Mouse (Mus musculus): ENCODE measurements around the gene Clec16a. TPM values are rescaled to one million over a fixed set of nuclear protein-coding genes. Genes with fewer than 3 reads are reported as not detected.

Clec16a gene
- polyA plus RNA-seq, 1 experiment from 2014 or later = 34.7 TPM

GRCm38 (mm10) chr16:10783152-10783434 lies 238.0 kb downstream of the Clec16a start:
- H3K4me1 ChIP-seq = peaks cover 59% of the 10 kb centered on the region
- no peak for ATAC-seq (replicated peaks; ENCODE audit: low FRiP score)
- 39% methylated on average over 1 of the region's 1 CpGs for WGBS
- H3K9ac ChIP-seq = peak overlapping the region; percentile 0; the same call in 1 of the 2 replicates
- H3K36me3 ChIP-seq = no peaks in the 10 kb centered on the region
- H3K27ac ChIP-seq = no peak overlapping the region
- no peaks in the 10 kb centered on the region for H3K9me3 ChIP-seq (replicated peaks)
- peak overlapping the region; percentile 97 for H3K4me2 ChIP-seq
- H3K4me3 ChIP-seq (replicated peaks) = peak overlapping the region; percentile 79; the same call in 1 of the 2 replicates
- no peaks in the 10 kb centered on the region for H3K27me3 ChIP-seq

GRCm38 (mm10) chr16:10783451-10783850 lies 238.3 kb downstream of the Clec16a start:
- Histone ChIP-seq H3K4me3 (replicated peaks) (peak overlapping the region; percentile 79), H3K36me3 (no peaks in the 10 kb centered on the region), H3K4me2 (peak overlapping the region; percentile 97), H3K27me3 (no peaks in the 10 kb centered on the region), H3K9me3 (replicated peaks) (no peaks in the 10 kb centered on the region), H3K9ac (no peak overlapping the region), H3K4me1 (peaks cover 62% of the 10 kb centered on the region), H3K27ac (no peak overlapping the region)
- WGBS = 62% methylated on average over 8 of the region's 8 CpGs
- ATAC-seq (replicated peaks; ENCODE audit: low FRiP score) = no peak

- 1% methylated on average over 81 of the region's 81 CpGs for WGBS
These were observed 239.0 kb downstream of the Clec16a start for GRCm38 (mm10) chr16:10783883-10784792.

GRCm38 (mm10) chr16:10784793-10785370 lies 239.7 kb downstream of the Clec16a start:
- Histone ChIP-seq H3K4me3 (replicated peaks) (peak overlapping the region; percentile 79), H3K27me3 (no peaks in the 10 kb centered on the region), H3K4me1 (peaks cover 63% of the 10 kb centered on the region), H3K36me3 (no peaks in the 10 kb centered on the region), H3K4me2 (peak overlapping the region; percentile 97), H3K27ac (peak overlapping the region; percentile 99), H3K9me3 (replicated peaks) (no peaks in the 10 kb centered on the region), H3K9ac (peak overlapping the region; percentile 75)
- peak; percentile 80 for ATAC-seq (replicated peaks; ENCODE audit: low FRiP score)
- 1% methylated on average over 43 of the region's 55 CpGs for whole genome bisulfite sequencing

More at GRCm38 (mm10) chr16:10783883-10784792, 239.0 kb downstream of the Clec16a start:
- peak overlapping the region; percentile 75 for H3K9ac ChIP-seq
- H3K9me3 ChIP-seq (replicated peaks) = no peaks in the 10 kb centered on the region
- H3K4me3 ChIP-seq (replicated peaks) = peak overlapping the region; percentile 79
- H3K4me1 ChIP-seq = peaks cover 63% of the 10 kb centered on the region
- H3K4me2 ChIP-seq = peak overlapping the region; percentile 97
- H3K27ac ChIP-seq = peak overlapping the region; percentile 99
- H3K36me3 ChIP-seq = no peaks in the 10 kb centered on the region
- ATAC-seq (replicated peaks; ENCODE audit: low FRiP score) = peak; percentile 6
- H3K27me3 ChIP-seq = no peaks in the 10 kb centered on the region

GRCm38 (mm10) chr16:10785371-10786231 lies 240.5 kb downstream of the Clec16a start, which contains the start of gene Socs1:
Gene Socs1, minus strand, starts transcription at chr16:10785536.
- WGBS = under 1% methylated on average over 58 of the region's 59 CpGs
- peak within 1 kb of the TSS; percentile 79 for H3K4me3 ChIP-seq (replicated peaks)
- no peaks in the 10 kb centered on the region for H3K9me3 ChIP-seq (replicated peaks)
- peak within 1 kb of the TSS; percentile 75 for H3K9ac ChIP-seq
- peak; percentile 87 for ATAC-seq (replicated peaks; ENCODE audit: low FRiP score)
- peak within 1 kb of the TSS; percentile 97 for H3K4me2 ChIP-seq
- no peaks in the 10 kb centered on the region for H3K36me3 ChIP-seq
- no peaks in the 10 kb centered on the region for H3K27me3 ChIP-seq
- peak within 1 kb of the TSS; percentile 99 for H3K27ac ChIP-seq
- peaks cover 60% of the 10 kb centered on the region for H3K4me1 ChIP-seq

GRCm38 (mm10) chr16:10786288-10786687 lies 241.1 kb downstream of the Clec16a start:
- Histone ChIP-seq H3K4me2 (peak overlapping the region; percentile 97), H3K4me1 (peaks cover 60% of the 10 kb centered on the region), H3K36me3 (no peaks in the 10 kb centered on the region), H3K27ac (peak overlapping the region; percentile 99), H3K9me3 (replicated peaks) (no peaks in the 10 kb centered on the region), H3K9ac (peak overlapping the region; percentile 75), H3K27me3 (no peaks in the 10 kb centered on the region), H3K4me3 (replicated peaks) (peak overlapping the region; percentile 79)
- peak; percentile 33 for ATAC-seq (replicated peaks; ENCODE audit: low FRiP score)
- WGBS = 2% methylated on average over 9 of the region's 9 CpGs

GRCm38 (mm10) chr16:10786782-10787547 lies 241.8 kb downstream of the Clec16a start:
- H3K27ac ChIP-seq = peak overlapping the region; percentile 99
- ATAC-seq (replicated peaks; ENCODE audit: low FRiP score) = no peak
- no peak overlapping the region for H3K4me3 ChIP-seq (replicated peaks)
- H3K27me3 ChIP-seq = no peaks in the 10 kb centered on the region
- H3K9ac ChIP-seq = no peak overlapping the region
- H3K4me1 ChIP-seq = peaks cover 54% of the 10 kb centered on the region
- H3K4me2 ChIP-seq = peak overlapping the region; percentile 97; the same call in 1 of the 2 replicates
- no peaks in the 10 kb centered on the region for H3K36me3 ChIP-seq
- WGBS = 55% methylated on average over 4 of the region's 4 CpGs
- H3K9me3 ChIP-seq (replicated peaks) = no peaks in the 10 kb centered on the region

- WGBS = 81% methylated on average over 7 of the region's 7 CpGs
- H3K4me2 ChIP-seq = no peak overlapping the region
- peaks cover 47% of the 10 kb centered on the region for H3K4me1 ChIP-seq
- H3K4me3 ChIP-seq (replicated peaks) = no peak overlapping the region
- no peaks in the 10 kb centered on the region for H3K9me3 ChIP-seq (replicated peaks)
- H3K27me3 ChIP-seq = no peaks in the 10 kb centered on the region
- peak overlapping the region; percentile 45; the same call in 1 of the 2 replicates for H3K27ac ChIP-seq
- ATAC-seq (replicated peaks; ENCODE audit: low FRiP score) = no peak
- no peaks in the 10 kb centered on the region for H3K36me3 ChIP-seq
- H3K9ac ChIP-seq = no peak overlapping the region
These were observed 242.5 kb downstream of the Clec16a start for GRCm38 (mm10) chr16:10787548-10788058.

GRCm38 (mm10) chr16:10788271-10788670 lies 243.1 kb downstream of the Clec16a start, which contains the start of gene Tnp2:
Gene Tnp2, minus strand, starts transcription at chr16:10788660.
- Histone ChIP-seq H3K4me1 (peaks cover 41% of the 10 kb centered on the region), H3K36me3 (no peaks in the 10 kb centered on the region), H3K27me3 (no peaks in the 10 kb centered on the region), H3K27ac (peak within 1 kb of the TSS; percentile 45; the same call in 1 of the 2 replicates), H3K4me3 (replicated peaks) (no peak within 1 kb of the TSS), H3K9me3 (replicated peaks) (no peaks in the 10 kb centered on the region), H3K4me2 (no peak within 1 kb of the TSS), H3K9ac (no peak within 1 kb of the TSS)
- no peak for ATAC-seq (replicated peaks; ENCODE audit: low FRiP score)
- WGBS = 42% methylated on average over 16 of the region's 16 CpGs

- Histone ChIP-seq H3K4me1 (peaks cover 36% of the 10 kb centered on the region), H3K4me2 (no peak overlapping the region), H3K9ac (no peak overlapping the region), H3K27me3 (no peaks in the 10 kb centered on the region), H3K9me3 (replicated peaks) (no peaks in the 10 kb centered on the region), H3K36me3 (no peaks in the 10 kb centered on the region), H3K27ac (no peak overlapping the region), H3K4me3 (replicated peaks) (no peak overlapping the region)
- ATAC-seq (replicated peaks; ENCODE audit: low FRiP score) = no peak
- WGBS = 52% methylated on average over 4 of the region's 4 CpGs
These were observed 243.7 kb downstream of the Clec16a start for GRCm38 (mm10) chr16:10788866-10789265.

GRCm38 (mm10) chr16:10790702-10791101 lies 245.6 kb downstream of the Clec16a start, which contains the start of gene Prm3:
Gene Prm3, minus strand, starts transcription at chr16:10790914.
- no peak within 1 kb of the TSS for H3K4me3 ChIP-seq (replicated peaks)
- H3K4me2 ChIP-seq = no peak within 1 kb of the TSS
- no peaks in the 10 kb centered on the region for H3K9me3 ChIP-seq (replicated peaks)
- no peak within 1 kb of the TSS for H3K27ac ChIP-seq
- H3K4me1 ChIP-seq = peaks cover 25% of the 10 kb centered on the region
- no peak for ATAC-seq (replicated peaks; ENCODE audit: low FRiP score)
- no peak within 1 kb of the TSS for H3K9ac ChIP-seq
- 81% methylated on average over 9 of the region's 9 CpGs for WGBS
- H3K36me3 ChIP-seq = no peaks in the 10 kb centered on the region
- peaks cover 11% of the 10 kb centered on the region for H3K27me3 ChIP-seq

All from kidney, embryonic 15.5 days (tissue).